Mouse (Mus musculus) embryonic facial prominence, embryonic 12.5 days (tissue): ENCODE results near the gene Zfp367. TPM values are rescaled to one million over a fixed set of nuclear protein-coding genes. Genes with fewer than 3 reads are reported as not detected.

ENCODE experiments used
- ATAC-seq: fragments of 200-750 bp; cut with Nextera tagmentation; 2 replicates; pipeline ENCODE4 v1.8.0; 2017; ENCODE audit not compliant: insufficient number of reproducible peaks, insufficient read depth, low FRiP score, low TSS enrichment
- H3K27ac ChIP-seq: fragments of 300-500 bp; sonication (generic); 2 replicates; pipeline ENCODE4 v1.5.1; 2016; ENCODE audit warnings: mild to moderate bottlenecking
- H3K27me3 ChIP-seq: fragments of 300-500 bp; sonication (generic); 2 replicates; pipeline ENCODE4 v1.6.1; 2016; ENCODE audit warnings: mild to moderate bottlenecking, moderate library complexity
- H3K36me3 ChIP-seq: fragments of 300-500 bp; sonication (generic); 2 replicates; pipeline ENCODE4 v1.6.1; 2016; ENCODE audit warnings: mild to moderate bottlenecking
- H3K4me1 ChIP-seq: fragments of 300-500 bp; sonication (generic); 2 replicates; pipeline ENCODE4 v1.6.1; 2016
- H3K4me2 ChIP-seq: fragments of 300-500 bp; sonication (generic); replicated peaks from 2 replicates; pipeline ENCODE4 v1.6.1; 2016; ENCODE audit warnings: mild to moderate bottlenecking, moderate library complexity
- H3K4me3 ChIP-seq: fragments of 300-500 bp; sonication (generic); 2 replicates; pipeline ENCODE4 v1.5.1; 2016; ENCODE audit warnings: mild to moderate bottlenecking
- H3K9ac ChIP-seq: fragments of 300-500 bp; sonication (generic); 2 replicates; pipeline ENCODE4 v1.6.1; 2016; ENCODE audit warnings: mild to moderate bottlenecking, moderate library complexity
- H3K9me3 ChIP-seq: fragments of 300-500 bp; sonication (generic); 2 replicates; pipeline ENCODE4 v1.6.1; 2016; ENCODE audit warnings: mild to moderate bottlenecking, moderate library complexity
- WGBS: fragments of 180-500 bp; shearing (Covaris S2); methylation state at CpG from one replicate; pipeline ENCODE4 v1.1.7; 2016; 5-methylcytosine and 5-hydroxymethylcytosine counted together
- polyA plus RNA-seq: library from polyadenylated mRNA; unstranded; fragments of >200 nt; fragmentation: Nextera tagmentation; extraction: Ambion mirVana; gene quantifications from 2 replicates; pipeline ENCODE4 v1.2.1, GENCODE M21; 2016

Zfp367 gene
- polyA plus RNA-seq, 1 experiment from 2014 or later, result 19.1 TPM

DNA sequence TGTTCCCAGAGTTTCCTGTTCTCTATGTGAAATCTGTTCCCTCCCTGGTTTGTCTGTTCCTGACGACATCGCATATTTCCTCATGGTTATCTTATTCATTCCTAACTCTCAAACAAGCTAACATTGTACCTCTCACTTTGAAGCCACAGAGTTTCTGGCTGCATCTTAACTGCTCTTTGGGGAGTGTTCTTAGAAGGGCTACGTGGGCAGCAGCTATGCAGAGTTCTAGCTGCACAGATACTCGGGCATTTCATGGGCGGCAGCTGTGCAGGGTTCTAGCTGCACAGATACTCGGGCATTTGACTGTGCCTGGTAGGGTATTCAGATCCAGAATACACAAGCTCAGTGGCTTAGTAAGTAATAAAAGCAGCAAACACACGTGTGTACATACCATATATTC is 64.9 kb downstream of the Zfp367 start:
- Histone ChIP-seq H3K36me3 (no peaks in the 10 kb centered on the region), H3K4me2 (no peak overlapping the region), H3K4me1 (no peaks in the 10 kb centered on the region), H3K27me3 (no peaks in the 10 kb centered on the region), H3K9ac (no peak overlapping the region), H3K4me3 (no peak overlapping the region), H3K27ac (no peak overlapping the region), H3K9me3 (no peaks in the 10 kb centered on the region)
- ATAC-seq, result no peak
- 84% methylated on average over 7 of the region's 7 CpGs for WGBS

DNA sequence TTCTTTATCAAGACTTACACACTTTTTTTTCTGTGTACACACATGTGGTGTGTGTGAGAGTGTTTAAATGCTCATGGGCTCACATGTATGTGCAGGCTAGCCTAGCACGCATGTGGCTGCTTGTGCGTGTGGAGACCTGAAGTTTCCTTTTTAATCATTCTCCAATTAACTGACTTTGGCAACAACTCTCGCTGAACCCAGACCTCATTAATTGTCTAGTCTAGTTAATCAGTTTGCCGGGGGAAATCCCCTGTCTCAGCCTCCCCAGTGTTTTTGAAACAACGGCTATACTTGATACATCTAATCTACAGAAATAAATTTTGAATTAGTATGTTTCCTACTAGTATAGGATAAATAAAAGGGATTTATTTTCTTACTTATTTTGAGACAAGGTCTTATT is 67.0 kb downstream of the Zfp367 start:
- Histone ChIP-seq H3K4me1 (0 out of 2 replicates have a peak, but pooled peaks cover 5% of the 10 kb centered on the region), H3K4me3 (no peak overlapping the region), H3K27ac (no peak overlapping the region), H3K36me3 (no peaks in the 10 kb centered on the region), H3K4me2 (no peak overlapping the region), H3K9me3 (no peaks in the 10 kb centered on the region), H3K9ac (no peak overlapping the region), H3K27me3 (no peaks in the 10 kb centered on the region)
- 83% methylated on average over 5 of the region's 5 CpGs for WGBS
- ATAC-seq, result no peak

DNA sequence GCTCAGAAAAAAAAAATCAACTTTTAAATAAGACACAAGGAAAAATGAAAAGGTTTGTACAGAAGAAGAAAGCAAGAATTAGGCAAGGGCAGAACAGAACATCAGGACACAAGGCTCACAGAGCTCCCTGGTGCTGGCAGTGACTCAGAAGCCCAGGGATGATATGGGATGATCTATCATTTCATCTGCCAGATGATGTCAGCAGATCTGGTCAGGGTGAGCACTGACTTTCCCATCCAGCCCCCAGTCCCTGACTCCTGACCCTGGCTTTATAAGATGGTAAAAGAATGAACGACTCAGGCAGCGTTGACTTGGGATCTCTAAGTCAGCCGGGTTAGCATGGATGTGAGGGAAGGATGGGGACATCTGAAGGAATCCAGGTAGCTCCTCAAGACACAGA is 69.7 kb downstream of the Zfp367 start:
- Histone ChIP-seq H3K36me3 (no peaks in the 10 kb centered on the region), H3K9me3 (no peaks in the 10 kb centered on the region), H3K4me2 (no peak overlapping the region), H3K27me3 (no peaks in the 10 kb centered on the region), H3K27ac (no peak overlapping the region), H3K4me3 (no peak overlapping the region), H3K9ac (no peak overlapping the region), H3K4me1 (0 out of 2 replicates have a peak, but pooled peaks cover 5% of the 10 kb centered on the region)
- no peak for ATAC-seq
- 87% methylated on average over 3 of the region's 3 CpGs for WGBS

Other genes starting within 250 kb of the Zfp367 start
- not detected in 2 replicates for gene Hsd17b3, start 64.0 kb downstream of the Zfp367 start, polyA plus RNA-seq
- 5.4 and 6.0 TPM in 2 replicates for gene Slc35d2, start 23.8 kb downstream of the Zfp367 start, polyA plus RNA-seq
- 37.1 and 37.2 TPM in 2 replicates for gene Habp4, start 8.6 kb upstream of the Zfp367 start, polyA plus RNA-seq
- gene Cdc14b, start 122.1 kb upstream of the Zfp367 start, polyA plus RNA-seq, result 26.3 and 27.8 TPM in 2 replicates
- 35.1 and 37.8 TPM in 2 replicates for gene Aaed1, start 159.5 kb upstream of the Zfp367 start, polyA plus RNA-seq
- gene Ctsl, start 217.7 kb upstream of the Zfp367 start, polyA plus RNA-seq, result 153 and 157 TPM in 2 replicates